Mouse (Mus musculus): Measurements from ENCODE around the gene Lyz2. TPM values are rescaled to one million over a fixed set of nuclear protein-coding genes. Genes with fewer than 3 reads are reported as not detected.

Lyz2 gene
- total RNA-seq (2014; rRNA removed) (10.2 and 14.2 TPM in 2 replicates), polyA plus RNA-seq (2015; fragmentation: Nextera tagmentation; extraction: Ambion mirVana) (25.6 and 29.5 TPM in 2 replicates)

DNA sequence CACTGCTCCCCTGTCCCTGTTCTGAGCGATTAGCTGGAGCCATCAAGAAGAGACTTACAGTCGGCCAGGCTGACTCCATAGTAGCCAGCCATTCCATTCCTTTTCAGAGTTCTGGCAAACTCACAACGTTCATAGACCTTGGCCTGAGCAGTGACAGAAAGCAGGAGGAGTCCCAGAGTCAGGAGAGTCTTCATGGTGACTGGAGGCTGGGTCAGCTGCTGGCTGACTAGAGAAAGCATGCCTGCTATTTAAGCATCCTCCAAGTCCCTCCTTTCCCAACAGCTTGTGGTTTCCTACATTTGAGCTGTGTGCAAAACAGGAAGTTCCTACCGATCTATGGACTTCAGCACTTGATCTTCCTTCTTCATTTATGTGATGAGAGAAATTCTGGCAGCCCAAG, at the start of gene Lyz2:
Lyz2 (minus strand) TSS at position 273 of the 400 bp plus-strand sequence.
- no peak for ATAC-seq
- no peak for DNase-seq

GRCm38 (mm10) chr10:117330521-117330920, 48.4 kb upstream of the Lyz2 start:
- no peaks in the 10 kb centered on the region for H3K9me3 ChIP-seq (ENCODE audit: low read length)
- H3K4me1 ChIP-seq (ENCODE audit: insufficient read depth): no peaks in the 10 kb centered on the region
- H3K27ac ChIP-seq (ENCODE audit: low read depth, low read length): no peak overlapping the region
- no peak overlapping the region for H3K4me2 ChIP-seq (ENCODE audit: low read depth)
- no peak overlapping the region for H3K4me3 ChIP-seq (ENCODE audit: low read depth, low read length)
- no peak overlapping the region for H3K9ac ChIP-seq
- TF ChIP-seq CTCF (IDR thresholded peaks at IDR 0.05; ENCODE audit: low read depth): peak; percentile 55
- H3K27me3 ChIP-seq (ENCODE audit: insufficient read depth, low read length): no peaks in the 10 kb centered on the region
- 76% methylated on average over 5 of the region's 5 CpGs for WGBS
- no peak for DNase-seq
- no peak for ATAC-seq
- H3K36me3 ChIP-seq (ENCODE audit: insufficient read depth): no peaks in the 10 kb centered on the region

More for the DNA sequence above, at the start of gene Lyz2:
- H3K4me3 ChIP-seq (ENCODE audit: low read depth, low read length): no peak within 1 kb of the TSS
- H3K27me3 ChIP-seq (ENCODE audit: insufficient read depth, low read length): no peaks in the 10 kb centered on the region
- no peak within 1 kb of the TSS for H3K27ac ChIP-seq (ENCODE audit: low read depth, low read length)
- H3K9me3 ChIP-seq (ENCODE audit: low read length): no peaks in the 10 kb centered on the region
- 71% methylated on average over 4 of the region's 4 CpGs for WGBS
- H3K4me2 ChIP-seq (ENCODE audit: low read depth): no peak within 1 kb of the TSS
- TF ChIP-seq CTCF (IDR thresholded peaks at IDR 0.05; ENCODE audit: low read depth): no peak
- H3K36me3 ChIP-seq (ENCODE audit: insufficient read depth): no peaks in the 10 kb centered on the region
- H3K4me1 ChIP-seq (ENCODE audit: insufficient read depth): no peaks in the 10 kb centered on the region
- no peak within 1 kb of the TSS for H3K9ac ChIP-seq

DNA sequence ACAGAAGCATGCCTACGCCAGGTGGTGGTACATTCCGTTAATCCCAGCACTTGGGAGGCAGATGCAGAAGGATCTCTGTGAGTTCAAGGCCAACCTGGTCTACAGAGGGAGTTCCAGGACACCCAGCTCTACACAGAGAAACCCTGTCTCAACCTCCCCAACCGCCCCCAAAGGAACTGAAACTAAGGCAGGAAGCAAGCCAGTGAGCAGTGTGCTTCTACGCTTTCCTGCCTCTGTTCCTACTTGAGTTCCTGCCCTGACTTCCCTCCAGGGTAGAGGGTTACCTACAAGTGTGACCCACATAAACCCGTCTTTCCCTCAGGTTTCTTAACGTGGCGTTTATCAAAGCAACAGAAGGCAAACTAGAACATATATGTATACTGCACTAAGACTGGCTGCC, 41.7 kb upstream of the Lyz2 start:
- Histone ChIP-seq H3K4me2 (ENCODE audit: low read depth) (no peak overlapping the region), H3K4me3 (ENCODE audit: low read depth, low read length) (no peak overlapping the region), H3K9me3 (ENCODE audit: low read length) (no peaks in the 10 kb centered on the region), H3K36me3 (ENCODE audit: insufficient read depth) (no peaks in the 10 kb centered on the region), H3K9ac (no peak overlapping the region), H3K4me1 (ENCODE audit: insufficient read depth) (no peaks in the 10 kb centered on the region), H3K27ac (ENCODE audit: low read depth, low read length) (no peak overlapping the region), H3K27me3 (ENCODE audit: insufficient read depth, low read length) (no peaks in the 10 kb centered on the region)
- no peak for ATAC-seq
- WGBS: 95% methylated on average over 7 of the region's 7 CpGs
- TF ChIP-seq CTCF (IDR thresholded peaks at IDR 0.05; ENCODE audit: low read depth): no peak
- no peak for DNase-seq

GRCm38 (mm10) chr10:117322630-117323029, 40.5 kb upstream of the Lyz2 start:
- no peak for ATAC-seq
- Histone ChIP-seq H3K9me3 (ENCODE audit: low read length) (no peaks in the 10 kb centered on the region), H3K4me3 (ENCODE audit: low read depth, low read length) (no peak overlapping the region), H3K36me3 (ENCODE audit: insufficient read depth) (no peaks in the 10 kb centered on the region), H3K9ac (no peak overlapping the region), H3K27me3 (ENCODE audit: insufficient read depth, low read length) (no peaks in the 10 kb centered on the region), H3K4me2 (ENCODE audit: low read depth) (no peak overlapping the region), H3K27ac (ENCODE audit: low read depth, low read length) (no peak overlapping the region), H3K4me1 (ENCODE audit: insufficient read depth) (no peaks in the 10 kb centered on the region)
- DNase-seq: no peak
- 90% methylated on average over 5 of the region's 5 CpGs for WGBS
- no peak for TF ChIP-seq CTCF (IDR thresholded peaks at IDR 0.05; ENCODE audit: low read depth)

- no peaks in the 10 kb centered on the region for H3K9me3 ChIP-seq (ENCODE audit: low read length)
- no peaks in the 10 kb centered on the region for H3K4me1 ChIP-seq (ENCODE audit: insufficient read depth)
- no peaks in the 10 kb centered on the region for H3K36me3 ChIP-seq (ENCODE audit: insufficient read depth)
- H3K9ac ChIP-seq: no peak overlapping the region
- H3K4me2 ChIP-seq (ENCODE audit: low read depth): no peak overlapping the region
- TF ChIP-seq CTCF (IDR thresholded peaks at IDR 0.05; ENCODE audit: low read depth): no peak
- no peak overlapping the region for H3K4me3 ChIP-seq (ENCODE audit: low read depth, low read length)
- H3K27ac ChIP-seq (ENCODE audit: low read depth, low read length): no peak overlapping the region
- H3K27me3 ChIP-seq (ENCODE audit: insufficient read depth, low read length): no peaks in the 10 kb centered on the region
- no peak for ATAC-seq
- DNase-seq: no peak
- 42% methylated on average over 3 of the region's 3 CpGs for WGBS
Observed at GRCm38 (mm10) chr10:117320571-117320981, 38.5 kb upstream of the Lyz2 start.

GRCm38 (mm10) chr10:117316391-117316790, 34.3 kb upstream of the Lyz2 start:
- no peak overlapping the region for H3K4me2 ChIP-seq (ENCODE audit: low read depth)
- no peak for DNase-seq
- H3K9me3 ChIP-seq (ENCODE audit: low read length): no peaks in the 10 kb centered on the region
- no peaks in the 10 kb centered on the region for H3K4me1 ChIP-seq (ENCODE audit: insufficient read depth)
- H3K9ac ChIP-seq: no peak overlapping the region
- no peak overlapping the region for H3K27ac ChIP-seq (ENCODE audit: low read depth, low read length)
- no peaks in the 10 kb centered on the region for H3K27me3 ChIP-seq (ENCODE audit: insufficient read depth, low read length)
- no peak overlapping the region for H3K4me3 ChIP-seq (ENCODE audit: low read depth, low read length)
- ATAC-seq: no peak
- 93% methylated on average over 11 of the region's 11 CpGs for WGBS
- H3K36me3 ChIP-seq (ENCODE audit: insufficient read depth): no peaks in the 10 kb centered on the region
- TF ChIP-seq CTCF (IDR thresholded peaks at IDR 0.05; ENCODE audit: low read depth): no peak

DNA sequence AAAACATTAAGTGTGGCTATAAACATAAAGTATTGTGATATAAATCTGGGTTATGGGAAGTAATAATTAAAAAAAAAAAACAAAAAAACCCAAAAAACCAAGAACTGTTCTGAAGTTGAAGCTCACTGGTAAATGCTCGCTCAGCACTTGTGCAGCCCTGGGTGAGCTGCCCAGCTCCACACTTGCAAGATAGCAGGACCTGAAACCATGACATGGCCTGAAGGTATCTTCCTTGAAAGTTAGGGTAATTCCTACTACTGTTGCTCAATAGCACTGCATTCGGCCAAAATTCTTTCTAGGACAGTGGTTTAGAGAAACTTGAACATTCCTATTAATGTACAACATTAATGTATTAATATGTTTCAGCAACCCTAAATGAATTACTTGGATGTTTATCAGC, 31.0 kb upstream of the Lyz2 start:
- Histone ChIP-seq H3K4me2 (ENCODE audit: low read depth) (no peak overlapping the region), H3K4me1 (ENCODE audit: insufficient read depth) (no peaks in the 10 kb centered on the region), H3K36me3 (ENCODE audit: insufficient read depth) (no peaks in the 10 kb centered on the region), H3K27ac (ENCODE audit: low read depth, low read length) (no peak overlapping the region), H3K9ac (no peak overlapping the region), H3K4me3 (ENCODE audit: low read depth, low read length) (no peak overlapping the region), H3K9me3 (ENCODE audit: low read length) (no peaks in the 10 kb centered on the region), H3K27me3 (ENCODE audit: insufficient read depth, low read length) (no peaks in the 10 kb centered on the region)
- ATAC-seq: no peak
- TF ChIP-seq CTCF (IDR thresholded peaks at IDR 0.05; ENCODE audit: low read depth): no peak
- 90% methylated on average over 2 of the region's 2 CpGs for WGBS
- DNase-seq: no peak

DNA sequence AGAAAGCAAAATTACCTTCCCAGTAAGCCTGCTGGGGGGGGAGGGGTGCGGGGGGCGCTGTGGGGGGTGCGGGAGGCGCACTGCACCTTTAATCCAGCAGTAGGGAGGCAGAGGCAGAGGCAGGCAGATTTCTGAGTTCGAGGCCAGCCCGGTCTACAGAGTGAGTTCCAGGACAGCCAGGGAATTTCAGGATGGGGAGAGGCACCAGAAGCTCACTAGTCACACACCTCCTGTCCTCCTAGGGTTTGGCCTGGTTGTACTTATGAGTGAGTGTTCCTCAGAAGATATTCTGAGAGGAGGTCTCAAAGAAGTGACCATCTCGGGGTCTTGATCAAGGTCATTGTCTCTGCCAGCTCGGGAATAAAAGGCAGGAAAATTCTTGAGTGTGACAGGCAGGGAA, 30.0 kb upstream of the Lyz2 start:
- WGBS: 86% methylated on average over 8 of the region's 8 CpGs

More for the DNA sequence above, 30.0 kb upstream of the Lyz2 start:
- ATAC-seq (no peak), DNase-seq (no peak)
- H3K36me3 ChIP-seq (ENCODE audit: insufficient read depth): no peaks in the 10 kb centered on the region
- H3K4me2 ChIP-seq (ENCODE audit: low read depth): no peak overlapping the region
- TF ChIP-seq CTCF (IDR thresholded peaks at IDR 0.05; ENCODE audit: low read depth): no peak
- H3K9me3 ChIP-seq (ENCODE audit: low read length): no peaks in the 10 kb centered on the region
- no peak overlapping the region for H3K9ac ChIP-seq
- H3K27me3 ChIP-seq (ENCODE audit: insufficient read depth, low read length): no peaks in the 10 kb centered on the region
- H3K27ac ChIP-seq (ENCODE audit: low read depth, low read length): no peak overlapping the region
- no peaks in the 10 kb centered on the region for H3K4me1 ChIP-seq (ENCODE audit: insufficient read depth)
- no peak overlapping the region for H3K4me3 ChIP-seq (ENCODE audit: low read depth, low read length)

Measured in forebrain, postnatal 0 days (tissue).